Mouse (Mus musculus) lung, postnatal 14 days (tissue): ENCODE measurements at regions not wholly inside any gene's neighbourhood (a gene's known extent, or its start where the extent isn't known, plus 50 kb on each side); places are given as distances from the start of the nearest gene placed in this dataset.

Source experiments
- DNase-seq: peaks from one replicate; pipeline ENCODE4 v3.0.0; 2021

- no peak for DNase-seq
Observed at GRCm38 (mm10) chr3:157842872-157843271, 82.0 kb downstream of the Cth start.

- no peak for DNase-seq
Observed at GRCm38 (mm10) chr3:157841164-157841719, 83.6 kb downstream of the Cth start.

GRCm38 (mm10) chr3:157804307-157804706, 120.6 kb downstream of the Cth start:
- DNase-seq = no peak

GRCm38 (mm10) chr3:157803356-157803755, 121.5 kb downstream of the Cth start:
- DNase-seq = no peak

- no peak for DNase-seq
Observed at GRCm38 (mm10) chr3:157787559-157788256, 137.2 kb downstream of the Cth start.

GRCm38 (mm10) chr3:157781071-157781470, 143.8 kb downstream of the Cth start:
- no peak for DNase-seq

- no peak for DNase-seq
Observed at GRCm38 (mm10) chr3:157777779-157778178, 147.1 kb downstream of the Cth start.

- DNase-seq = no peak
Observed at GRCm38 (mm10) chr3:157763487-157764199, 161.2 kb downstream of the Cth start.

- DNase-seq = no peak
Observed at GRCm38 (mm10) chr3:157759856-157760255, 165.0 kb downstream of the Cth start.

- DNase-seq = no peak
Observed at GRCm38 (mm10) chr3:157754826-157755225, 170.1 kb downstream of the Cth start.

GRCm38 (mm10) chr3:157750266-157750665, 174.6 kb downstream of the Cth start:
- no peak for DNase-seq

- DNase-seq = no peak
Observed at GRCm38 (mm10) chr3:157748395-157749037, 176.4 kb downstream of the Cth start.

- no peak for DNase-seq
Observed at GRCm38 (mm10) chr3:157743000-157743399, 176.3 kb downstream of the Ptger3 start.

- DNase-seq = no peak
Observed at GRCm38 (mm10) chr3:157739628-157740294, 173.1 kb downstream of the Ptger3 start.

- DNase-seq = no peak
Observed at GRCm38 (mm10) chr3:157732136-157732940, 165.6 kb downstream of the Ptger3 start.

GRCm38 (mm10) chr3:157729711-157730367, 163.1 kb downstream of the Ptger3 start:
- no peak for DNase-seq

- no peak for DNase-seq
Observed at GRCm38 (mm10) chr3:157724542-157724941, 157.8 kb downstream of the Ptger3 start.

- DNase-seq = no peak
Observed at GRCm38 (mm10) chr3:157723184-157723583, 156.5 kb downstream of the Ptger3 start.

GRCm38 (mm10) chr3:157717313-157717921, 150.7 kb downstream of the Ptger3 start:
- peak; percentile 79 for DNase-seq

- no peak for DNase-seq
Observed at GRCm38 (mm10) chr3:157714023-157714422, 147.3 kb downstream of the Ptger3 start.

GRCm38 (mm10) chr3:157710790-157711381, 144.2 kb downstream of the Ptger3 start:
- DNase-seq = no peak
